Mouse (Mus musculus) heart, postnatal 0 days (tissue): ENCODE measurements around the gene Eif2ak3.

Experiments used
- CTCF ChIP-seq: IDR thresholded peaks from 2 replicates; pipeline ENCODE4 v1.5.1; 2016; ENCODE audit warnings: antibody characterized with exemption, control low read depth, low read depth
- EP300 ChIP-seq: IDR thresholded peaks from 2 replicates; pipeline ENCODE4 v1.6.1; 2016; ENCODE audit warnings: antibody characterized with exemption, low read depth

DNA sequence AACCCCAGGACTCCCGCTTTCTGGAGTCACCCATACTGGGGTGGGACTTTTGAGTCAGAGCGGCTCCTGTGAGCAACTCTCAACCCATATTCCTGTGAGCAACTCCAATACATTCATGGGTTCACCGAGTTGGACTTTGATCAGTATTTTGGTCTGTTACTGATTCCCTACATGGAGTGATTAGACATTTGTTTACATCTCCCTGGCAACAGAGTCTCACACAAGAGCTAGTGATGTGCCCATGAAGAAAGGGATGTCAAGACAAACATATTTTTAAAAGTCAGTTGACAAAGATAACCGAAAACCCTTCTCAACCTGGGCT lies 29.7 kb upstream of the Eif2ak3 start:
- TF ChIP-seq CTCF (no peak), EP300 (no peak)
